Mouse (Mus musculus): ENCODE data around the gene Gimap3.

DNA sequence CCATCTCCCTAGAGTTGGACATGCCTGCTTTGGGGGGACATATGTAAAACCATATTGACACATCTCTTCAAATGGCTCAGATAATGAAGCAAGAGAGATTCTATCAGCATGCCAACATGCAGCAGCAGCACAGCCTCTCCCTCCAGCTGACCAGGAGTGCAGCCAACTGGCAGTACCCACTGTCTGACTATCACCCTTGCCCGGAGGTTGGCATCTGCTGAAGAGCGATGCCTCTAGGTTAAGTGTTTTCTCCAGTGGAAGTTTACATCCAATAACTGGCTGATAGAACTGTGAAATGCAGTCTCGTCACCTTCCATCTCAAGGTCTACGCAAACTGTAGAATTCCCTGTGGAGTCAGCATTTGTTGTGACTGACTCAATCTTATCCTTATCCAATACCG lies 33.0 kb downstream of the Gimap3 start:
- TF ChIP-seq CTCF (IDR thresholded peaks at IDR 0.05; ENCODE audit: control insufficient read depth, insufficient read depth, low read length) (no peak), POLR2A (IDR thresholded peaks at IDR 0.05; ENCODE audit: borderline replicate concordance, control insufficient read depth, low read depth, low read length) (no peak)
